Mouse (Mus musculus) neural tube, embryonic 13.5 days (tissue): Measurements from ENCODE around the gene 4930562C15Rik. TPM values are rescaled to one million over a fixed set of nuclear protein-coding genes. Genes with fewer than 3 reads are reported as not detected.

Source experiments
- ATAC-seq: fragments of 200-750 bp; cut with Nextera tagmentation; 2 replicates; pipeline ENCODE4 v1.8.0; 2017; ENCODE audit warnings: low read depth, mild to moderate bottlenecking, moderate TSS enrichment, moderate library complexity
- H3K27ac ChIP-seq: fragments of 300-500 bp; sonication (generic); replicated peaks from 2 replicates; pipeline ENCODE4 v1.5.1; 2015; ENCODE audit warnings: moderate library complexity, mild to moderate bottlenecking, inconsistent platforms
- H3K27me3 ChIP-seq: fragments of 300-500 bp; sonication (generic); 2 replicates; pipeline ENCODE4 v1.6.1; 2015; ENCODE audit warnings: mild to moderate bottlenecking, inconsistent platforms
- H3K36me3 ChIP-seq: fragments of 300-500 bp; sonication (generic); 2 replicates; pipeline ENCODE4 v1.6.1; 2015; ENCODE audit warnings: mild to moderate bottlenecking, inconsistent platforms
- H3K4me1 ChIP-seq: fragments of 300-500 bp; sonication (generic); replicated peaks from 2 replicates; pipeline ENCODE4 v1.6.1; 2015; ENCODE audit warnings: inconsistent platforms
- H3K4me2 ChIP-seq: fragments of 300-500 bp; sonication (generic); 2 replicates; pipeline ENCODE4 v1.6.1; 2015; ENCODE audit warnings: inconsistent platforms, mild to moderate bottlenecking, moderate library complexity
- H3K4me3 ChIP-seq: fragments of 300-500 bp; sonication (generic); 2 replicates; pipeline ENCODE4 v1.5.1; 2015; ENCODE audit warnings: mild to moderate bottlenecking, inconsistent platforms
- H3K9ac ChIP-seq: fragments of 300-500 bp; sonication (generic); 2 replicates; pipeline ENCODE4 v1.6.1; 2015; ENCODE audit warnings: moderate library complexity, mild to moderate bottlenecking, inconsistent platforms
- H3K9me3 ChIP-seq: fragments of 300-500 bp; sonication (generic); 2 replicates; pipeline ENCODE4 v1.6.1; 2016; ENCODE audit warnings: inconsistent platforms
- WGBS: fragments of 180-500 bp; shearing (Covaris S2); methylation state at CpG from one replicate; pipeline ENCODE4 v1.1.7; 2015; 5-methylcytosine and 5-hydroxymethylcytosine counted together
- polyA plus RNA-seq: library from polyadenylated mRNA; unstranded; fragments of >200 nt; fragmentation: Nextera tagmentation; extraction: Ambion mirVana; gene quantifications from 2 replicates; pipeline ENCODE4 v1.2.1, GENCODE M21; 2015

The 4930562C15Rik gene
- polyA plus RNA-seq, 1 experiment from 2014 or later, result 0.42 TPM

DNA sequence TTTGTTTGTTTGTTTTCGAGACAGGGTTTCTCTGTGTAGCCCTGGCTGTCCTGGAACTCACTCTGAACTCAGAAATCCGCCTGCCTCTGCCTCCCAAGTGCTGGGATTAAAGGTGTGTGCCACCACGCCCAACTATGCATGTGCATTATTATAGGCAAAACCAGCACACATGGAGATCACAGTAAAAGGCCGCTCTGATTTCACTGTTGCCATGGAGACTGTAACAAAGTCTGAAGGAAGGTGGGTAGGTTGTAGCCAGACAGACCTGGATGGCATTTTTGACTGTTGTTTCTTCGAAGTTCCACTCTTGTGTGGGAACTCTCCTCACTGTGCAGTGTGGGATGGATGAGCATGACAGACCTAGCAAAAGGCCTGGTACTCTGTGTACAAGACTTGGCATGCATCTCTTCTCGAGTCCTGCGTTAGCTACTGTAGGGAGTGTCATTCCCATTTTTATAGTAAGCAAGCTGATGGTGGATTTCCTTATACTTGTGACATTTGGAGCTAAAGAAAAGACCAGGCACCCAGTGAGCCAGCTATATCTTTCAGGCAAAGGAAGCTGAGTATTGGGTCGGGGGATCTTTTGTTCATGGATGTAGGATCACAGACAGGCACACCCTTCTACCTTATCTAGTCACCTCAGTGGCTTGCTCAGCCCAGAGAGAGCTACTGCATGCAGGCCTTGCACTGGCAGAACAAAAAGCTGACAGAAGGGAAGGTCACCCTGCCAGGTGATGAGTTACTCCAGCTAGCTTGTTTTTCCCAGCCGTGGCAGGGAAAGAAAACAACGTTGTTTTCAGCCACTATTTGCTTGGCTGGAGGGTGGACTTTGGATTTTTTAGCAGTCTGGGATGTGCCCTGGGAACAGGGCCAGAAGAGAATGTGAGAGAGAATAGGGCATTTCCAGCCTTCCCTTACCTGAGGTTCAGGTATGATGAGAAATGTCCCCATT is 46.5 kb downstream of the 4930562C15Rik start:
- Histone ChIP-seq H3K9ac (peak overlapping the region; percentile 95), H3K36me3 (peaks cover under 1% of the 10 kb centered on the region; the same call in 1 of the 2 replicates), H3K9me3 (no peaks in the 10 kb centered on the region), H3K27ac (peak overlapping the region; percentile 96), H3K4me2 (peak overlapping the region; percentile 91), H3K4me1 (peaks cover 45% of the 10 kb centered on the region), H3K4me3 (peak overlapping the region; percentile 80), H3K27me3 (no peaks in the 10 kb centered on the region)
- ATAC-seq, result no peak
- WGBS, result 78% methylated on average over 10 of the region's 10 CpGs

DNA sequence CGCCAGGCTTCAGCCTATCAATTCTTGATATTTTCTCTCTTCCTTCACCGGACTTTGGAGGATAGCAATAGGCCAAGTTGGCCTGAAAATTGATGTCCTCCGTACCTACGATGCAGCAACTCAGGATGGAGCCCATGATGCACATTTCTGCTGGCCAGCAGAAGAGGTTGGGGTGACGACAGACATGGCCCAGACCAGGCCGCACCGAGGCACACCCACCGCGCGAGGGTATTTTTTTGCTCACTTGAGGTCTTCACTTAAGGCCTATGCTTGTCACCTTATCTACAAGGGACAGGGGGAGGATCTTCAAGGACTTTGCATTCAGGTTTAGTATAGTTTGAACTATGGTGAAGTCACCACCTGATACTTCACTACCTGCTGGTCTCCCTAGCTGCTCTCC is 49.7 kb downstream of the 4930562C15Rik start:
- Histone ChIP-seq H3K9ac (no peak overlapping the region), H3K27ac (peak overlapping the region; percentile 91), H3K4me2 (peak overlapping the region; percentile 79), H3K27me3 (no peaks in the 10 kb centered on the region), H3K4me1 (peaks cover 55% of the 10 kb centered on the region), H3K36me3 (no peaks in the 10 kb centered on the region), H3K9me3 (no peaks in the 10 kb centered on the region), H3K4me3 (peak overlapping the region; percentile 94)
- WGBS, result 92% methylated on average over 10 of the region's 10 CpGs
- ATAC-seq, result no peak

DNA sequence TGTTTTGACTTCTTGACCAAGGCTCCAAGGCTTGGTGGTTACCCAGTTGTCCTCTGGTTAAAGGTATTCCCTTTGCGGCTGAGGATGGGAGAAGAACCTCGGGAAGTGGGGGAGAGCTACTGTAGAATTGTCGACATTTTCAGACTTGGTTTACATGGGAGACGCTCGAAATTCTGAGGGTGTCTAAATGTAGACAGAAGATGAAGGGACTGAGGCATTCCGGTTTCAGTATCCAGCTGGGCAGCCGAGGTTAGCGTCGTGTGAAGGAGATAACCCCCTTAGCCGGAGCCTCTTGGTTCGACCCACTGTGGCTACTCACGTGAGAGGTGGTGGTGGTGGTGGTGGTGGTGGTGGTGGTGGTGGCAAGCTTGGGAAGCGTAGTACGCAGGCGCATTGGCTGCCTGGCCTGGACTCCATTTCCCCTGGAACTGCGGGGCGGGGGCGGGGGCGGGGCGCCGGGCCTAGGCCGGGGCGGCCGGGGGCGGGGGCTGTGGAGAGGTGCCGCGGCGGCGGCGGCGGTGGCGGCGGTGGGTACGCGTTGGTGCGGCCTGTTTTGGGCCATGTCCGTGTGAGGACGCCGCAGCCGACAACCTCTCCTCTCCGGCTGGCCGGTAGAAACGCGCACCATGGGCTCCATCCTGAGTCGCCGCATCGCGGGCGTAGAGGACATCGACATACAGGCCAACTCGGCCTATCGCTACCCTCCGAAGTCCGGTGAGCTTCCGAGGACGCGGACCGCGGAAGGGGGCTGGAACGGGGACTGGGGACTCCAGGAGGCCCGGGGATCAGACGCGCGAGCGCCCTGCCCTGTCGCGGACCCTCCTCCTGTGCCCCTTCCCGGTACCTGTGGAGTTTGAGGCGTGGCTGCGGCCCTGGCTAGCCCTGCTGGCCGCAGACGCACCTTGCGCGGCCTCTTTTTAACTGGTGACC is 50.8 kb downstream of the 4930562C15Rik start, which contains the start of gene Mgrn1:
Gene Mgrn1, plus strand, starts transcription at position 490 of the 930 bp plus-strand sequence.
- Histone ChIP-seq H3K9me3 (no peaks in the 10 kb centered on the region), H3K27me3 (no peaks in the 10 kb centered on the region), H3K4me2 (peak within 1 kb of the TSS; percentile 79), H3K36me3 (no peaks in the 10 kb centered on the region), H3K4me3 (peak within 1 kb of the TSS; percentile 94), H3K27ac (peak within 1 kb of the TSS; percentile 91), H3K9ac (peak within 1 kb of the TSS; percentile 94), H3K4me1 (peaks cover 59% of the 10 kb centered on the region)
- peak; percentile 86 for ATAC-seq
- WGBS, result under 1% methylated on average over 53 of the region's 74 CpGs

DNA sequence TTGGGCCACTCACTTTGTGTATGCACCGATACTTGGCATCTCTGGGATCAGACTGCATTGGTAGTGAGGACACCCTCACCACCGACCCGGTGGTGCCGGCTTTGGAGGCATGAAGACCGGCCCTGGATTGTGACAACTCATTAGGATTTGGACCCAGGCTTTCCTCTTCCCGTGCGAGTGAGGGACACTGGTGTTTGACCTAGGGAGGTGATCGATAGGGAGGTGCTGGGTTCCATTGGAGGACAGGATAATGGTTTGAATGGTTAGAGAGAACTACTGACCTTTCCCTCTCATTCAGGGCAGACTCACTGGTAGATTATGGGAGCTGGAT is 51.4 kb downstream of the 4930562C15Rik start:
- WGBS, result 0% methylated on average over 8 of the region's 8 CpGs
- H3K4me1 ChIP-seq, result peaks cover 52% of the 10 kb centered on the region
- peak; percentile 26 for ATAC-seq
- H3K27me3 ChIP-seq, result no peaks in the 10 kb centered on the region
- H3K4me2 ChIP-seq, result peak overlapping the region; percentile 79
- peak overlapping the region; percentile 94 for H3K4me3 ChIP-seq
- H3K9ac ChIP-seq, result peak overlapping the region; percentile 94
- H3K27ac ChIP-seq, result peak overlapping the region; percentile 91
- H3K9me3 ChIP-seq, result no peaks in the 10 kb centered on the region
- no peaks in the 10 kb centered on the region for H3K36me3 ChIP-seq

DNA sequence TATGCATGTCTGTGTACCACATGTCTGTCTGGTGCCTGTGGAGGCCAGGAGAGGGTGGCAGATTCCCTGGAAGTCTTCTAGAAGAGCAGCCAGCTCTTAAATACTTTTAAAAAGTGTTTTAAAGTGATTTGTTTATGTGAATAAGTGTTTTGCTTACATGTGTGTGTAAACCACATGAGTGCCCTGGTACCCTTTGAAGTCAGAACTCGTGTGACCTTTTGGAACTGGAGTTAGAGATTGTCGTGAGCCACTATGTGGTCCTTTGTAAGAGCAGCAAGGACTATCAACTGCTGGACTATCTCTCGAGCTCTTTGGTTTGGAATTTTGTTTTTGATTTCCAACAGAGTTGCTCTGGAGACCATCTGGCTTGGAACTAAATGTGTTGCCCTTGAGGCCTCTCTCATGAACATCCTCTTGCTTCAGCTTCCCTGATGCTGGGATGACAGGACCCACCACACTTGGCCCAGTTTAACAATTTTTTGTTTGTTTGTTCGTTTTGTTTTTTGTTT is 55.0 kb downstream of the 4930562C15Rik start:
- Histone ChIP-seq H3K4me1 (peaks cover 41% of the 10 kb centered on the region), H3K36me3 (no peaks in the 10 kb centered on the region), H3K9ac (no peak overlapping the region), H3K27ac (no peak overlapping the region), H3K4me3 (no peak overlapping the region), H3K9me3 (no peaks in the 10 kb centered on the region), H3K4me2 (no peak overlapping the region), H3K27me3 (no peaks in the 10 kb centered on the region)
- WGBS, result 58% methylated on average over 4 of the region's 4 CpGs
- no peak for ATAC-seq

DNA sequence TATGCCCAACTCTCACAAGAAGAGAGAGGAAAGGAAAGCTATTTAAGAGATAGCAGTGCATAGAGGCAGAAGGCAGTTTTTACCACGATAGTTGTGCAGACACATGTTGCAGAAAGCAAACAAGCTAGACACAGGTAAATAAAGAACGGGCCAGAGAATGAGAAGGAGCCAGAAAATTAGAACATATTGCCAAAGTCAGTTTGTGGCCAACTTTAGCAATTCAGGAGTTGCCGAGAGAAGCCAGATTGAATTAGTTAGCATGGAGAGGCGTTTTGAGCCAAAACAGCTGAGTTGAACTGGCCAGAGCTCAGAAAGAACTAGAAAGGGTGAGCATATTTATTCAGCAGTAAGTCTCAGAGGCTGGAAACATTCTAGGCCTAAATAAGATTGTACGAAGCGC is 57.0 kb downstream of the 4930562C15Rik start:
- no peak for ATAC-seq
- Histone ChIP-seq H3K27ac (no peak overlapping the region), H3K36me3 (no peaks in the 10 kb centered on the region; the same call in 1 of the 2 replicates), H3K27me3 (no peaks in the 10 kb centered on the region), H3K4me1 (peaks cover 42% of the 10 kb centered on the region), H3K4me2 (no peak overlapping the region), H3K9me3 (no peaks in the 10 kb centered on the region), H3K9ac (no peak overlapping the region), H3K4me3 (no peak overlapping the region)
- 90% methylated on average over 6 of the region's 6 CpGs for WGBS

DNA sequence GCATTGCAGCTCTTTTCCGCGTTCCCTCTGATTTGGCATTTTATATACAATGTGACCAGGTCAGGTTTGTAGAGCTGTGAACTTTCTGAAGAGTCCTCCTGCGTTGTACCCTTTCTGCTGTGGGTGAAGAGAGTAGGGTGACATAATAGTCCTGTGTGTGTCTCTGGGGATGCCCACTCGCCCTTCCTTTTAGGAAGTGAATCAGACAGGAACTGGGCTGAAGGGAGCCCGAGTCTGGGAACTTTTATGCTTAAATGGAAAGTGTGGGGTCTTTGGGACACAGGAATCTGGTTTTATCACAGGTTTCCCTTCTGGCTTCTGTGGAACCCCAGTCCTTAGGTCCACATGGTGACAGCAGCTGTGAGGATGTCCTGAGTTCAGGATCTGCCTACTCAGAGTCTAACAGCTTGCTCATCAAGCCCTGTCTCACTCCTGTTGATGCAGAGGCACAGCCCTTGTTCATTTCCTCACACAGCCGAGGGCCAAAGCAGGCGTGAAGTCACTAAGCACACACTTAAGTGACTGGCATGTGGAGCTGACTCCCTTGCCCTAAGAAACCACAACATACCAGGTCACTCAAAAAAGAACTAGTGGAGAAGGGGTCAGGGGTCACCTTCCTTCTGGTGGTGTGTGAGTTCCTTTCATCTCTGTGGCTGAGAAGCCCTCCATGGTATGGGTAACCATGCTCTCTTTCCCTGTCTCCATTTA is 59.1 kb downstream of the 4930562C15Rik start:
- Histone ChIP-seq H3K27ac (no peak overlapping the region), H3K9me3 (no peaks in the 10 kb centered on the region), H3K9ac (no peak overlapping the region), H3K4me3 (no peak overlapping the region), H3K36me3 (no peaks in the 10 kb centered on the region; the same call in 1 of the 2 replicates), H3K4me1 (peaks cover 22% of the 10 kb centered on the region), H3K27me3 (no peaks in the 10 kb centered on the region), H3K4me2 (no peak overlapping the region)
- no peak for ATAC-seq
- WGBS, result 81% methylated on average over 7 of the region's 7 CpGs

DNA sequence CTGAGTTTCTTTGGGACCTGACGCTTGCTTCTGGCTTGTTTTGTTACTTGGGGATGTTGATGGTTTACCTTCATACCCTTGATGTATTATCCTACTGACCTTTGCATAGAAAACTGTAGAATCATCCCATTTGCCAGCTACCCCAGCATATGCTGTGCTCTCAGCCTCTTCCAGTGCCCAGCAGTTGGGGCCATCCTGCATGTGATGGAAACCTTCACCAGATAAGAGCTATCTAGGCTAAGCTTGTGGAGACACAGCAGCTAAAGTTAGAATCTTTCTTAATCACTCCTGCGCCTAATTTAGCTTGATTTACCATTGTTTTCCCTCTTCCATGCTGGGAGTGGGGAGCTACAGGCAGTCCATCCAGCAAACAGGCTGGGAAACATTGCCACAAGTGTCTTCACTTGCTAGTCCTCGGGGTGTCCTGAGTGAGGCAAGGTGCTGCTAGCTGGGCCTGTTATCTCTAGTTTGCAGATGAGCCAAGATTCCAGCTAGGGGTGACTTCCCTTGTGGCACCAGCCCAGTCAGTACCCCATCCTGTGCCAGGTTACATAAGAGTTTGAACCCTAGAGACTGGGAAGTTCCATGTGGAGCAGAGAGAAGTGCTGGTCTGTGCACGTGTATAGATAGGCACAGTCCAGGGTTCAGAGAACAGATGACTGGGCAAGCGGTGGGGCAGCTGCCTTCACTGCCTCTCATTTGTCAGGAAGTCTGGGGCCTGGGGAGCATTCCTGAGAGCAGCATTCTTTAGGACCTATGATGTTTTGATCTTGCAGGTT is 61.2 kb downstream of the 4930562C15Rik start:
- no peak overlapping the region for H3K4me3 ChIP-seq
- no peaks in the 10 kb centered on the region; the same call in 1 of the 2 replicates for H3K36me3 ChIP-seq
- no peaks in the 10 kb centered on the region for H3K9me3 ChIP-seq
- 66% methylated on average over 5 of the region's 5 CpGs for WGBS
- H3K4me1 ChIP-seq, result peaks cover 18% of the 10 kb centered on the region
- H3K27me3 ChIP-seq, result no peaks in the 10 kb centered on the region
- H3K4me2 ChIP-seq, result no peak overlapping the region
- H3K9ac ChIP-seq, result no peak overlapping the region
- no peak overlapping the region for H3K27ac ChIP-seq
- no peak for ATAC-seq

DNA sequence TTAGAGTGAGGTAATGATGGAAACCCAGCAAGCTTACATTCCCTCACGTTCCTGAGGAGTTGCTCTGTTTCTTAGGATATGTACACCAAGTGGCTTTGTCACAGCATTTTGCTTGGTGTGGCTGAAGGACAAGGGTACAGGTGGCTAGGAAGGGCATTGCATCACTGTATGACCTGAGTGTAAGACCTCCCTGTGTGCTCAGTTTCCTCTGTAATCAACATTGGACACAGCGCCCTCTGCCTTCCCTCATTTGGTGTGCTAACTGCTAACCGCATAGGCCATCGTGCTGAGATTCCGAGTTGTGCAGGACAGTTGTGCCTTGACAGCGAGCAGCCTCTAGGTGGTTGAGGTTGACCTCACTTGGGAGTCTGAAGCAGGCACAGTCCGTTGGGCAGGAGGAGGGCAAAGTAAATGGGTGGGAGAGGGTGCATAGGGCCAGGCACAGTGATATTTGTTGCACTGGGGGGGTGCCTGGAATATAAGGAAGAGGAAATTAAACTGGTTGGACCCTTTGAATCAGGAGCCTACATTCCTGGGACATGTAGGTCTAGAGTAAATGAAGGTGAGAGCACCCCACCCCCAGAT is 62.0 kb downstream of the 4930562C15Rik start:
- H3K27ac ChIP-seq, result no peak overlapping the region
- H3K9ac ChIP-seq, result no peak overlapping the region
- H3K27me3 ChIP-seq, result no peaks in the 10 kb centered on the region
- ATAC-seq, result no peak
- no peaks in the 10 kb centered on the region; the same call in 1 of the 2 replicates for H3K36me3 ChIP-seq
- 59% methylated on average over 7 of the region's 7 CpGs for WGBS
- H3K4me3 ChIP-seq, result no peak overlapping the region
- no peaks in the 10 kb centered on the region for H3K9me3 ChIP-seq
- H3K4me1 ChIP-seq, result peaks cover 23% of the 10 kb centered on the region
- no peak overlapping the region for H3K4me2 ChIP-seq

DNA sequence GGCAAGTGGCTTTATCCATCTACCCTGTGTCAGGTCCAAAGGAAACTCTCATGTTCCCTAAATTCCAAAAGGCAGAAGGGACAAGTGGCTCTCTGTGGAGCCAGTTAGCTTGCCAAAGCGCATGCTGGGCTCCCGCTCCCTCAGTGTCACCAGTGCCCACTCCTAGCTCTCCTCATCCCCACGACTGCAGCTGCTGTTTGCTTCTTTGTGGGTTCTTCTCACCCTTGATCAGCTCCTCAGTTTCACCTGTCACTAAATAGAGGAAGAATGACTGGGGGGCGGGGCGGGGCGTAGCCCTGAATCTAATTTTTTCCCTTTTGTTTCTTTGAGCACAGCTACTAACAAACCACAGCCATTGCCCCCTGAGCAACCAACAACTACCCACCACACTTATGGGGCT is 63.7 kb downstream of the 4930562C15Rik start:
- WGBS, result 81% methylated on average over 6 of the region's 6 CpGs
- no peak overlapping the region for H3K4me3 ChIP-seq
- no peaks in the 10 kb centered on the region for H3K9me3 ChIP-seq
- no peaks in the 10 kb centered on the region; the same call in 1 of the 2 replicates for H3K36me3 ChIP-seq
- H3K4me1 ChIP-seq, result peaks cover 23% of the 10 kb centered on the region
- no peak for ATAC-seq
- no peaks in the 10 kb centered on the region for H3K27me3 ChIP-seq
- H3K4me2 ChIP-seq, result no peak overlapping the region
- no peak overlapping the region for H3K9ac ChIP-seq
- no peak overlapping the region for H3K27ac ChIP-seq
